Mouse (Mus musculus): ENCODE measurements at regions not wholly inside any gene's neighbourhood (a gene's known extent, or its start where the extent isn't known, plus 50 kb on each side); places are given as distances from the start of the nearest gene placed in this dataset.

GRCm38 (mm10) chr8:87231762-87232161 is 240.6 kb downstream of the Cbln1 start:
- no peak for TF ChIP-seq CTCF (IDR thresholded peaks at IDR 0.05; ENCODE audit: low read depth)
- no peak for TF ChIP-seq EP300 (IDR thresholded peaks at IDR 0.05; ENCODE audit: low read depth)
